Mouse (Mus musculus) intestine, postnatal 0 days (tissue): ENCODE measurements around the gene Foxm1. TPM values are rescaled to one million over a fixed set of nuclear protein-coding genes. Genes with fewer than 3 reads are reported as not detected.

ENCODE experiments used
- ATAC-seq: fragments of 200-750 bp; cut with Nextera tagmentation; 2 replicates; pipeline ENCODE4 v1.8.0; 2017; ENCODE audit warnings: mild to moderate bottlenecking, moderate TSS enrichment, moderate library complexity
- H3K27ac ChIP-seq: fragments of 300-500 bp; sonication (generic); 2 replicates; pipeline ENCODE4 v1.5.1; 2014; ENCODE audit warnings: mild to moderate bottlenecking, low read depth, low read length, moderate library complexity
- H3K27me3 ChIP-seq: fragments of 300-500 bp; sonication (generic); replicated peaks from 2 replicates; pipeline ENCODE4 v1.6.1; 2014; ENCODE audit warnings: low read length, mixed read lengths; ENCODE audit not compliant: control insufficient read depth, insufficient read depth
- H3K36me3 ChIP-seq: fragments of 300-500 bp; sonication (generic); 2 replicates; pipeline ENCODE4 v1.6.1; 2014; ENCODE audit warnings: mild to moderate bottlenecking, moderate library complexity; ENCODE audit not compliant: control insufficient read depth, insufficient read depth
- H3K4me1 ChIP-seq: fragments of 300-500 bp; sonication (generic); replicated peaks from 2 replicates; pipeline ENCODE4 v1.6.1; 2014; ENCODE audit warnings: antibody characterized with exemption, low read length, mixed read lengths; ENCODE audit not compliant: control insufficient read depth, insufficient read depth
- H3K4me2 ChIP-seq: fragments of 300-500 bp; sonication (generic); replicated peaks from 2 replicates; pipeline ENCODE4 v1.6.1; 2014; ENCODE audit warnings: low read depth, mild to moderate bottlenecking, moderate library complexity
- H3K4me3 ChIP-seq: fragments of 300-500 bp; sonication (generic); 2 replicates; pipeline ENCODE4 v1.5.1; 2014; ENCODE audit warnings: low read depth, low read length
- H3K9ac ChIP-seq: fragments of 300-500 bp; sonication (generic); 2 replicates; pipeline ENCODE4 v1.6.1; 2014; ENCODE audit warnings: mild to moderate bottlenecking, low read depth, low read length
- H3K9me3 ChIP-seq: fragments of 300-500 bp; sonication (generic); 2 replicates; pipeline ENCODE4 v1.6.1; 2016; ENCODE audit warnings: mixed run types; ENCODE audit not compliant: control insufficient read depth
- CTCF ChIP-seq: sonication (generic); IDR thresholded peaks from 2 replicates; pipeline ENCODE4 v1.5.1; 2016; ENCODE audit warnings: low read depth, mild to moderate bottlenecking, control low read depth, antibody characterized with exemption, moderate library complexity
- WGBS: fragments of 180-500 bp; shearing (Covaris S2); extraction: QIAGEN DNeasy Blood & Tissue Kit; methylation state at CpG from one replicate; pipeline ENCODE4 v1.1.7; 2014; 5-methylcytosine and 5-hydroxymethylcytosine counted together
- polyA plus RNA-seq: library from polyadenylated mRNA; unstranded; fragments of >200 nt; fragmentation: Nextera tagmentation; extraction: Ambion mirVana; gene quantifications from 2 replicates; pipeline ENCODE4 v1.2.1, GENCODE M21; 2015

Gene Foxm1
- polyA plus RNA-seq, 1 experiment from 2014 or later: 5.7 TPM

DNA sequence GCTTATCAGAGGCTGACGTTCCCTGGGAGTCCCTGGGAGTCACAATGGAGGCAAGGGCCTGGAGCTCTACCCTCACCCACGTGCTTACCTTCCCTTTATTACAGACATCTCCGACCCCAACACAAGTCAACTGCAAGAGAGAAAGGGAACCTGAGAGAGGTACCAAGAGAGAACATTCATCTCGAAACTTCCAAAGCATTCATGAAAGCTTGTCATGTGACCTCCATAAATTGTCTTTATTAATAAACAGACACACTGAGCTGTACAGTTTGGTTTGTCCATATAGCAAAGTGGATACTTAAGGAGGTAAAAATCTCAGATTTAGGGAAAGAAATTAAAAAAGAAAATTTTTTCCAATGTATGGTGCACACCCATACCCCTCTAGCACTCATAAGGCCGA lies 53.4 kb downstream of the Foxm1 start:
- ATAC-seq: no peak
- no peak for TF ChIP-seq CTCF
- Histone ChIP-seq H3K4me1 (no peaks in the 10 kb centered on the region), H3K4me3 (no peak overlapping the region), H3K36me3 (peaks cover 14% of the 10 kb centered on the region), H3K9me3 (no peaks in the 10 kb centered on the region), H3K4me2 (no peak overlapping the region), H3K27ac (no peak overlapping the region), H3K27me3 (no peaks in the 10 kb centered on the region), H3K9ac (no peak overlapping the region)
- 81% methylated on average over 5 of the region's 5 CpGs for WGBS

DNA sequence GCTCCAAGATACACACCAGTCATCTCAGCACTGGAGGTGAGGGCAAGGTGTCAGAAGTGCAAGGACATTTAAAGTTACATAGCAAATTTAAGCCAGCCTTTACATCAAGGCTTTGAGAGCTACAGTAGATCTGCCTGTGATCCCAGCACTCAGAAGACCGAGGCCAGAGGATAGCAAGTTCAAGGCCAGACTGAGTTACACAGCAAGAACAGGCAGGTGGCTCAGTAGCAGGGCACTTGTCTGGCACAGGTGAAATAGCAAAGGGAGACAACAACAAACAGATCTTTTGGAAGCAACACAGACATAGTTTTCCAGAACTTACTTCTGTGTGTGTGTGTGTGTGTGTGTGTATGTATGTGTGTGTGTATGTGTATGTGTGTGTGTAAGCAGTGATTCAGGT lies 55.3 kb downstream of the Foxm1 start:
- no peak for TF ChIP-seq CTCF
- Histone ChIP-seq H3K9me3 (no peaks in the 10 kb centered on the region), H3K27me3 (no peaks in the 10 kb centered on the region), H3K36me3 (peaks cover 4% of the 10 kb centered on the region), H3K4me2 (no peak overlapping the region), H3K9ac (no peak overlapping the region), H3K4me3 (no peak overlapping the region), H3K27ac (no peak overlapping the region), H3K4me1 (no peaks in the 10 kb centered on the region)
- WGBS: 64% methylated on average over 1 of the region's 1 CpGs
- no peak for ATAC-seq

DNA sequence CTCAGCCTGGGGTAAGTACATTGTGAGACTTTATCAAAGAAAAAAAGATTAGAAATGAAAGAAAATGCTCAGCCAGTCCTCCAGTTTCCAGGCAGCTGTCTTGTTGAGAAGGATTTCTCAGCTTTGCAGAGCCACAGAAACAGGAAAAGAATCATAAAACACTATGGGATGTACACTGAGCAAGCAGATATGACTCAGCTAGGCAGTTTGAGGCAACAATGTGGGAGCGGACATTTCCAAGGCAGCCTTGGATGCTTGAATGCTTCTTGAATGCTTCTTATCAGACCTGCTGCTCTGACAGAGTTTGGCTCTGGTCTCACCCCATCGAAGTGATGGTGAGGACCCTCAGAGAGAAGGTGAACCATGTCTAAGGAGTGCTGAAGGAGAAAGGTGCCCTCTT lies 58.3 kb downstream of the Foxm1 start:
- H3K4me3 ChIP-seq: no peak overlapping the region
- no peak overlapping the region for H3K4me2 ChIP-seq
- no peak overlapping the region for H3K9ac ChIP-seq
- peak overlapping the region; percentile 57 for H3K27ac ChIP-seq
- peaks cover 5% of the 10 kb centered on the region for H3K4me1 ChIP-seq
- ATAC-seq: no peak
- no peak for TF ChIP-seq CTCF
- H3K27me3 ChIP-seq: no peaks in the 10 kb centered on the region
- 67% methylated on average over 2 of the region's 2 CpGs for WGBS
- no peaks in the 10 kb centered on the region for H3K9me3 ChIP-seq
- no peaks in the 10 kb centered on the region; the same call in 1 of the 2 replicates for H3K36me3 ChIP-seq

DNA sequence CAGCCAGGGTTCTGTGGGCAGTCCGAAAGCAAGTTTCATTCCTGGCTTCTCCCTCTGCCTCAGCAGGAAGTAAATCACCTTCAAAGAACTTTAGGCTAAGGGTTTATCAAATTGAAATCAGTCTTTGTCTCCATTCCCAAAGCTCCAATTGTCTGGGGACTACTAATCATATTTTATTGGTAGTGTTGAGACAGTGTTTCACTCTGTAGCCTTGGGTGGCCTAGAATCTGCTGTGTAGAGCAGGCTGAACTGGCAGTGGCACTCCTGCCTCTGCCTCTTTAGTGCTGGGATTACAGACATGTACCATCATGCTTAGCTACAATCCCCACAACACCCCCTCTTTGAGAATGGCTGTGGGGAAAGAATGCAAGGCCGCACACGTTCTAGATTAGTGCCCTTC lies 58.7 kb downstream of the Foxm1 start:
- no peak overlapping the region for H3K4me3 ChIP-seq
- WGBS: 85% methylated on average over 3 of the region's 3 CpGs
- no peak overlapping the region for H3K4me2 ChIP-seq
- H3K9me3 ChIP-seq: no peaks in the 10 kb centered on the region
- no peaks in the 10 kb centered on the region for H3K36me3 ChIP-seq
- no peak overlapping the region for H3K9ac ChIP-seq
- ATAC-seq: no peak
- no peak for TF ChIP-seq CTCF
- H3K27ac ChIP-seq: peak overlapping the region; percentile 57
- peaks cover 5% of the 10 kb centered on the region for H3K4me1 ChIP-seq
- H3K27me3 ChIP-seq: no peaks in the 10 kb centered on the region

DNA sequence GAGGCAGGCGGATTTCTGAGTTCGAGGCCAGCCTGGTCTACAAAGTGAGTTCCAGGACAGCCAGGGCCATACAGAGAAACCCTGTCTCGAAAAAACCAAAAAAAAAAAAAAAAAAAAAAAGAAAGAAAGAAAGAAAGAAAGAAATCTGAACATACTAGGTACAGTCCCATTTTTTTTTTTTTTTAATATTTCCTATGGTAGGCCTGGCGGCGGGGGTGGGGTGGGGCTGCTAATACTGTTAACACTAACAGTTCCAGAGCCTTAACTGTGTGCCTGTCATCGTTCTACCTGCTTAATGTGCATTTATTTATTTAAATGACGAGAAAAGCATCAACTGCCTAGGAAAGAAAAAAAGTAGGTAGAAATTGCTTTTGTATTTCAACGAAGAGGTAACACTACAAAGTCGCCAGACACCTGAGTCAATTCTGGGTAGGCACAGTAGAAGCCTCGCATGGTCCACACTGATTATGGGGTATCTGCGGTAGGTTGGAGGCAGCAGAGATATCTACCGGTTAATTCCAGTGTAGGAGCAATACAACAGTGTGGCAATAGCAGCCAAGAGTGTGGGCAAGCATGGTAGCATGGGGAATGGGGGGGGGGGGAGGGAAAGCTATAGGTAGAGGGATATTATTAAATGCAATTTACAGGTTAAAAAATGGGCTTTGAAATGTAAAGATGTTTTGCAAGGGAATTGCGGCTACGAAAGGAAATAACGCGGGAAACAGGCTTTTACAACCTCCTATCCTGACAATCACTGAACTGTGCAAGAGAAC lies 60.9 kb downstream of the Foxm1 start:
- H3K9ac ChIP-seq: peak overlapping the region; percentile 77
- ATAC-seq: no peak
- no peaks in the 10 kb centered on the region for H3K9me3 ChIP-seq
- H3K36me3 ChIP-seq: peaks cover 12% of the 10 kb centered on the region
- H3K27me3 ChIP-seq: no peaks in the 10 kb centered on the region
- H3K4me3 ChIP-seq: peak overlapping the region; percentile 72
- peak overlapping the region; percentile 74 for H3K4me2 ChIP-seq
- WGBS: 33% methylated on average over 15 of the region's 16 CpGs
- no peak for TF ChIP-seq CTCF
- peaks cover 5% of the 10 kb centered on the region for H3K4me1 ChIP-seq
- peak overlapping the region; percentile 94; the same call in 1 of the 2 replicates for H3K27ac ChIP-seq

DNA sequence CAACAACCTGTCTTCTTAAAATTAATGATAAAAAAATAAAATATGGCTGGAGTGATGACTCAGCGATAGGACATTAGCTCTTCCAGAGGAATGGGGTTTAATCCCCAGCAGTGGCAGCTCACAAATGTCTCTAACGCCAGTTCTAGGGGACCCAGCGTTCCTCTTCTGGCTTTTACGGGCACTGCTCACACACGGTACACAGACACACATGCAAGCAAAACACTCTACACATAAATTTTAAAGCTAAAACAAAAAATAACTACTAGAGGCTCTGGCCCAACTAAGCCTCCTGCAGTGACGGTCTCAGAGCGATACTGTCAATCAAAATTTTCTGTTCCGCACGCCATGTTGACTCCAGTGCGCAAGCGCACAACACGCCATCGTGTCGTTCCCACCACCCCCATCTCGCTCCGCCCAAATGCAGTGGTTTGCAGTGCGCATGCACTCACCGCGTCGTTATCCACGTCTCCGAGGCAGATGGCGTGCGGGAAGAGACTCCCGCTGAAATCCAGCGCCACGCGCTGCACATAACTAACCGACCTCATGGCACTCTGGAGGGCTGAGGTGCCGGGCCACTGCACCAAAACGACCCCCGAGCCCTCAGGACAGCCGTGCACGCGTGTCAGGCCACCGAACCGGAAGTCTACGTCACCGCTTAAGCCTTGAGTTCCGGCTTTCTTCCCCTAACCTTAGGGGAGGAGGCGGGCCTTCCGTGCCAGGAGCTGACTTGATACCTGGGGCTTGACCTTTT lies 61.7 kb downstream of the Foxm1 start, which contains the start of gene Itfg2:
Itfg2 (minus strand) TSS at position 663 of the 751 bp plus-strand sequence.
- Histone ChIP-seq H3K27ac (peak within 1 kb of the TSS; percentile 94), H3K9ac (peak within 1 kb of the TSS; percentile 77), H3K27me3 (no peaks in the 10 kb centered on the region), H3K36me3 (peaks cover 19% of the 10 kb centered on the region), H3K4me2 (peak within 1 kb of the TSS; percentile 74), H3K9me3 (no peaks in the 10 kb centered on the region), H3K4me1 (peaks cover 5% of the 10 kb centered on the region), H3K4me3 (peak within 1 kb of the TSS; percentile 72)
- no peak for TF ChIP-seq CTCF
- ATAC-seq: peak; percentile 96
- under 1% methylated on average over 42 of the region's 42 CpGs for WGBS
